Comparison of ENCODE assay signal across 20 mouse cellular contexts in genomic region chr8:8726547-8726946, GRCm38 (mm10).
"Had no signal": no experiment of that assay in that cellular context is flagged by ENCODE, and none has a peak within 500 bp of the region (broad histone marks: within the 10 kb centered on the region; RNA-seq: fewer than 3 reads in every experiment).

No protein-coding gene starts in this region.

- H3K4me3 ChIP-seq: lung, embryonic 15.5 days; megakaryocyte, embryonic 14.5 days; midbrain, embryonic 13.5 days; midbrain, embryonic 15.5 days; neural tube, embryonic 13.5 days had no signal

- H3K4me2 ChIP-seq: lung, embryonic 15.5 days; midbrain, embryonic 11.5 days; midbrain, embryonic 13.5 days; midbrain, embryonic 15.5 days; neural tube, embryonic 13.5 days had no signal

- H3K27me3 ChIP-seq: lung, embryonic 15.5 days; megakaryocyte, embryonic 14.5 days; midbrain, embryonic 13.5 days; midbrain, embryonic 15.5 days; neural tube, embryonic 13.5 days had no signal

- H3K36me3 ChIP-seq: lung, embryonic 15.5 days; midbrain, embryonic 13.5 days; midbrain, embryonic 15.5 days; neural tube, embryonic 13.5 days had no signal

- H3K9ac ChIP-seq: liver, postnatal 0 days; lung, embryonic 15.5 days; midbrain, embryonic 13.5 days; midbrain, embryonic 15.5 days; neural tube, embryonic 13.5 days had no signal

- H3K9me3 ChIP-seq: lung, embryonic 15.5 days; midbrain, embryonic 13.5 days; midbrain, embryonic 15.5 days; neural tube, embryonic 13.5 days had no signal

- DNase-seq: liver, postnatal 0 days; lung, adult 2 months; lung, postnatal 14 days; lung, postnatal 36 days; retina, postnatal 1 day; right cerebral cortex, adult 18-20 months; right cerebral cortex, postnatal 25 days; right cerebral cortex, postnatal 4 days; spleen, adult 18-20 months; thymus, adult 18-20 months; thymus, postnatal 14 days; thymus, postnatal 36 days had no signal

- H3K4me1 ChIP-seq: lung, embryonic 15.5 days; megakaryocyte, embryonic 14.5 days; midbrain, embryonic 13.5 days; midbrain, embryonic 15.5 days; neural tube, embryonic 13.5 days had no signal

- H3K27ac ChIP-seq: lung, embryonic 15.5 days; macrophage; midbrain, embryonic 13.5 days; midbrain, embryonic 15.5 days; neural tube, embryonic 13.5 days had no signal

- ATAC-seq: liver, postnatal 0 days; lung, postnatal 0 days; midbrain, embryonic 13.5 days; midbrain, embryonic 15.5 days had no signal
